Mouse (Mus musculus): ENCODE results near the gene Gm33815. TPM values are rescaled to one million over a fixed set of nuclear protein-coding genes. Genes with fewer than 3 reads are reported as not detected.

Gm33815 gene
- not detected in 2 replicates for polyA plus RNA-seq (2012; ENCODE audit: low replicate concordance)

DNA sequence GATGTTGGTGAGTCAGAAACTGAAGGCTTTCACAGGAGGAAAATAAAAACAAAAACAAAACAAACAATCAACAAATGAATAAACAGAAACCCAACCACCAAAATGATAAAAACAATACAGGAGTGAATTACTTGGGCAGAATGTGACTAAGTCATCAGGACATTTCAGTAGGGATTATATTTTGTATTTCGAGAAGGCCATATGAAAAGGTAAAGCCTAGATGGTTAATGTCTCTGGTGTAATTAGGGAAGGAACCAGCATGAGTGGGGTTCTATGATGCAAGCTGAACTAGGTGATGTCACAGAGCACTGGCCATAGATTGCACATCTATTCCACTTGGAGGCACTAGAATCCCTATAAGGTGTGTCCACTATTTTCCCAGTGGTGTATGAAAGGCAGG is at the start of gene Gm33815:
TSS of gene Gm33815 (plus strand) at position 301 of the 400 bp plus-strand sequence.

